Mouse (Mus musculus) midbrain, embryonic 16.5 days (tissue): ENCODE data around the gene Cpt2. TPM values are rescaled to one million over a fixed set of nuclear protein-coding genes. Genes with fewer than 3 reads are reported as not detected.

Experiments
- ATAC-seq: fragments of 200-750 bp; cut with Nextera tagmentation; 2 replicates; pipeline ENCODE4 v1.8.0; 2017; ENCODE audit warnings: moderate TSS enrichment
- H3K27ac ChIP-seq: fragments of 300-500 bp; sonication (generic); 2 replicates; pipeline ENCODE4 v1.5.1; 2014; ENCODE audit warnings: mild to moderate bottlenecking, low read length, mixed read lengths
- H3K27me3 ChIP-seq: fragments of 300-500 bp; sonication (generic); 2 replicates; pipeline ENCODE4 v1.6.1; 2014; ENCODE audit warnings: low read depth, low read length, mixed read lengths; ENCODE audit not compliant: control insufficient read depth, insufficient read depth
- H3K36me3 ChIP-seq: fragments of 300-500 bp; sonication (generic); 2 replicates; pipeline ENCODE4 v1.6.1; 2014; ENCODE audit warnings: mild to moderate bottlenecking, low read length, moderate library complexity, mixed read lengths; ENCODE audit not compliant: control insufficient read depth, insufficient read depth
- H3K4me1 ChIP-seq: fragments of 300-500 bp; sonication (generic); 2 replicates; pipeline ENCODE4 v1.6.1; 2014; ENCODE audit warnings: mild to moderate bottlenecking, low read length, mixed read lengths; ENCODE audit not compliant: control insufficient read depth, insufficient read depth
- H3K4me2 ChIP-seq: fragments of 300-500 bp; sonication (generic); 2 replicates; pipeline ENCODE4 v1.6.1; 2014; ENCODE audit warnings: mild to moderate bottlenecking, low read length, mixed read lengths
- H3K4me3 ChIP-seq: fragments of 300-500 bp; sonication (generic); 2 replicates; pipeline ENCODE4 v1.5.1; 2014; ENCODE audit warnings: low read depth, mild to moderate bottlenecking, low read length, moderate library complexity, mixed read lengths
- H3K9ac ChIP-seq: fragments of 300-500 bp; sonication (generic); 2 replicates; pipeline ENCODE4 v1.6.1; 2014; ENCODE audit warnings: low read depth, low read length, mixed read lengths
- H3K9me3 ChIP-seq: fragments of 300-500 bp; sonication (generic); replicated peaks from 2 replicates; pipeline ENCODE4 v1.6.1; 2014; ENCODE audit warnings: mild to moderate bottlenecking, low read length, mixed read lengths; ENCODE audit not compliant: control insufficient read depth, poor library complexity, severe bottlenecking
- WGBS: fragments of 180-500 bp; shearing (Covaris S2); extraction: QIAGEN DNeasy Blood & Tissue Kit; methylation state at CpG from one replicate; pipeline ENCODE4 v1.1.7; 2014; 5-methylcytosine and 5-hydroxymethylcytosine counted together
- polyA plus RNA-seq: library from polyadenylated mRNA; unstranded; fragments of >200 nt; fragmentation: Nextera tagmentation; extraction: Ambion mirVana; gene quantifications from 2 replicates; pipeline ENCODE4 v1.2.1, GENCODE M21; 2015

The Cpt2 gene
- polyA plus RNA-seq, 1 experiment from 2014 or later: 11.6 TPM

GRCm38 (mm10) chr4:107955691-107956090 lies 32.3 kb upstream of the Cpt2 start:
- Histone ChIP-seq H3K27ac (no peak overlapping the region), H3K9me3 (no peaks in the 10 kb centered on the region), H3K36me3 (no peaks in the 10 kb centered on the region), H3K9ac (no peak overlapping the region), H3K27me3 (no peaks in the 10 kb centered on the region), H3K4me2 (no peak overlapping the region), H3K4me1 (no peaks in the 10 kb centered on the region), H3K4me3 (no peak overlapping the region)
- no peak for ATAC-seq
- WGBS: 50% methylated on average over 5 of the region's 5 CpGs

- Histone ChIP-seq H3K27ac (no peak overlapping the region), H3K9me3 (no peaks in the 10 kb centered on the region), H3K4me2 (no peak overlapping the region), H3K4me3 (no peak overlapping the region), H3K36me3 (no peaks in the 10 kb centered on the region), H3K27me3 (no peaks in the 10 kb centered on the region), H3K9ac (no peak overlapping the region), H3K4me1 (no peaks in the 10 kb centered on the region)
- no peak for ATAC-seq
Measured at GRCm38 (mm10) chr4:107952845-107953244, 29.4 kb upstream of the Cpt2 start.

GRCm38 (mm10) chr4:107949918-107950317 lies 26.5 kb upstream of the Cpt2 start:
- Histone ChIP-seq H3K27me3 (no peaks in the 10 kb centered on the region), H3K4me1 (no peaks in the 10 kb centered on the region), H3K27ac (no peak overlapping the region), H3K4me2 (no peak overlapping the region), H3K36me3 (no peaks in the 10 kb centered on the region), H3K9me3 (no peaks in the 10 kb centered on the region), H3K9ac (no peak overlapping the region), H3K4me3 (no peak overlapping the region)
- no peak for ATAC-seq
- 86% methylated on average over 4 of the region's 4 CpGs for WGBS

- H3K27me3 ChIP-seq: no peaks in the 10 kb centered on the region
- H3K4me1 ChIP-seq: no peaks in the 10 kb centered on the region
- no peaks in the 10 kb centered on the region for H3K9me3 ChIP-seq
- no peaks in the 10 kb centered on the region for H3K36me3 ChIP-seq
- 96% methylated on average over 2 of the region's 2 CpGs for WGBS
- no peak for ATAC-seq
- H3K4me3 ChIP-seq: no peak overlapping the region
- H3K9ac ChIP-seq: no peak overlapping the region
- no peak overlapping the region for H3K4me2 ChIP-seq
- H3K27ac ChIP-seq: no peak overlapping the region
Measured at GRCm38 (mm10) chr4:107944141-107944540, 20.7 kb upstream of the Cpt2 start.

- 91% methylated on average over 7 of the region's 7 CpGs for WGBS
- no peaks in the 10 kb centered on the region for H3K4me1 ChIP-seq
- no peak overlapping the region for H3K27ac ChIP-seq
- H3K9ac ChIP-seq: no peak overlapping the region
- no peak for ATAC-seq
- no peak overlapping the region for H3K4me2 ChIP-seq
- no peaks in the 10 kb centered on the region for H3K36me3 ChIP-seq
- no peaks in the 10 kb centered on the region for H3K27me3 ChIP-seq
- H3K4me3 ChIP-seq: no peak overlapping the region
- H3K9me3 ChIP-seq: no peaks in the 10 kb centered on the region
Measured at GRCm38 (mm10) chr4:107942741-107943140, 19.3 kb upstream of the Cpt2 start.

- Histone ChIP-seq H3K9me3 (no peaks in the 10 kb centered on the region), H3K4me3 (no peak overlapping the region), H3K4me2 (no peak overlapping the region), H3K27me3 (no peaks in the 10 kb centered on the region), H3K4me1 (no peaks in the 10 kb centered on the region), H3K27ac (no peak overlapping the region), H3K36me3 (no peaks in the 10 kb centered on the region), H3K9ac (no peak overlapping the region)
- 83% methylated on average over 2 of the region's 2 CpGs for WGBS
- ATAC-seq: no peak
Measured at GRCm38 (mm10) chr4:107938124-107938523, 14.7 kb upstream of the Cpt2 start.

GRCm38 (mm10) chr4:107937338-107937737 lies 13.9 kb upstream of the Cpt2 start:
- Histone ChIP-seq H3K4me3 (no peak overlapping the region), H3K27me3 (no peaks in the 10 kb centered on the region), H3K27ac (no peak overlapping the region), H3K4me1 (no peaks in the 10 kb centered on the region), H3K9ac (no peak overlapping the region), H3K9me3 (no peaks in the 10 kb centered on the region), H3K4me2 (no peak overlapping the region), H3K36me3 (no peaks in the 10 kb centered on the region)
- no peak for ATAC-seq
- WGBS: 22% methylated on average over 6 of the region's 6 CpGs

- Histone ChIP-seq H3K27ac (no peak overlapping the region), H3K36me3 (no peaks in the 10 kb centered on the region), H3K27me3 (no peaks in the 10 kb centered on the region), H3K4me3 (no peak overlapping the region), H3K9ac (no peak overlapping the region), H3K9me3 (no peaks in the 10 kb centered on the region), H3K4me2 (no peak overlapping the region), H3K4me1 (no peaks in the 10 kb centered on the region)
- 70% methylated on average over 3 of the region's 3 CpGs for WGBS
- no peak for ATAC-seq
Measured at GRCm38 (mm10) chr4:107935254-107935653, 11.8 kb upstream of the Cpt2 start.

- Histone ChIP-seq H3K4me1 (no peaks in the 10 kb centered on the region), H3K36me3 (no peaks in the 10 kb centered on the region), H3K4me2 (no peak overlapping the region), H3K9me3 (no peaks in the 10 kb centered on the region), H3K4me3 (no peak overlapping the region), H3K27me3 (no peaks in the 10 kb centered on the region), H3K9ac (no peak overlapping the region), H3K27ac (no peak overlapping the region)
- WGBS: 86% methylated on average over 8 of the region's 8 CpGs
- ATAC-seq: no peak
Measured at GRCm38 (mm10) chr4:107933239-107933638, 9.8 kb upstream of the Cpt2 start.

- H3K36me3 ChIP-seq: no peaks in the 10 kb centered on the region
- no peaks in the 10 kb centered on the region for H3K27me3 ChIP-seq
- no peaks in the 10 kb centered on the region for H3K9me3 ChIP-seq
- H3K9ac ChIP-seq: no peak overlapping the region
- no peak overlapping the region for H3K4me2 ChIP-seq
- no peak overlapping the region for H3K4me3 ChIP-seq
- WGBS: 92% methylated on average over 3 of the region's 3 CpGs
- no peak for ATAC-seq
- no peaks in the 10 kb centered on the region for H3K4me1 ChIP-seq
- H3K27ac ChIP-seq: no peak overlapping the region
Measured at GRCm38 (mm10) chr4:107931453-107931852, 8.0 kb upstream of the Cpt2 start.
